Mouse (Mus musculus) Patski (cell line): ENCODE data around the gene Efna3. TPM values are rescaled to one million over a fixed set of nuclear protein-coding genes. Genes with fewer than 3 reads are reported as not detected.

Experiments
- ATAC-seq: fragments of 100-300 bp; one replicate; pipeline ENCODE4 v1.8.0; 2021
- CTCF ChIA-PET: fragments of 350-600 bp; sonication (Branson Sonifier 250); formaldehyde crosslinking; loops from one replicate; lab custom pipeline; 2022; ENCODE audit warnings: inconsistent platforms; lab: Charles Lee
- POLR2A ChIA-PET: fragments of 350-600 bp; sonication (Branson Sonifier 250); formaldehyde crosslinking; loops from one replicate; lab custom pipeline; 2022; ENCODE audit warnings: antibody characterized with exemption, inconsistent platforms; lab: Charles Lee
- DNase-seq: peaks from one replicate; pipeline ENCODE4 v3.0.0-alpha.2; 2011; ENCODE audit warnings: low read depth, low spot score
- H3K27me3 ChIP-seq: fragments of 371-371 bp; one replicate; pipeline ENCODE4 v1.5.1; 2021
- CTCF ChIP-seq: fragments of 100-300 bp; IDR thresholded peaks from one replicate; pipeline ENCODE4 v1.5.1; 2021
- in situ Hi-C: fragments of 300-500 bp; cut with MboI; formaldehyde crosslinking; loops from 3 replicates; pipeline ENCODE4 v1.11.1; 2018; ENCODE audit warnings: low pct_unique_long_range_greater_than_20kb, mixed read lengths
- polyA plus RNA-seq: library from polyadenylated mRNA; unstranded; gene quantifications from one replicate; pipeline ENCODE4 v1.2.3, GENCODE M21; 2021

Gene Efna3
- polyA plus RNA-seq, 1 experiment from 2014 or later, result 9.4 TPM

GRCm38 (mm10) chr3:89296761-89297396 is 25.9 kb downstream of the Efna3 start:
- ChIA-PET POLR2A (interaction anchor here (0.8 to 1.4 kb wide), 2 partner anchors 8 to 25 kb away, joined by 4 to 5 read pairs; no protein-coding TSS in a partner anchor), CTCF (interaction anchor here (1.4 to 7.5 kb wide), 7 partner anchors 9 to 51 kb away, joined by 3 to 66 read pairs (median 7); partner anchors contain the start of genes Krtcap2 and Trim46)
- no peak for DNase-seq
- in situ Hi-C loops, result no loop called here
- peak; percentile 17 for ATAC-seq
- no peak for TF ChIP-seq CTCF
- no peaks in the 10 kb centered on the region for H3K27me3 ChIP-seq

- CTCF ChIA-PET, result interaction anchor here (1.1 to 7.5 kb wide), 4 partner anchors 9 to 45 kb away, joined by 3 to 66 read pairs (median 9); no protein-coding TSS in a partner anchor
Observed at GRCm38 (mm10) chr3:89295685-89296230, 27.0 kb downstream of the Efna3 start.

DNA sequence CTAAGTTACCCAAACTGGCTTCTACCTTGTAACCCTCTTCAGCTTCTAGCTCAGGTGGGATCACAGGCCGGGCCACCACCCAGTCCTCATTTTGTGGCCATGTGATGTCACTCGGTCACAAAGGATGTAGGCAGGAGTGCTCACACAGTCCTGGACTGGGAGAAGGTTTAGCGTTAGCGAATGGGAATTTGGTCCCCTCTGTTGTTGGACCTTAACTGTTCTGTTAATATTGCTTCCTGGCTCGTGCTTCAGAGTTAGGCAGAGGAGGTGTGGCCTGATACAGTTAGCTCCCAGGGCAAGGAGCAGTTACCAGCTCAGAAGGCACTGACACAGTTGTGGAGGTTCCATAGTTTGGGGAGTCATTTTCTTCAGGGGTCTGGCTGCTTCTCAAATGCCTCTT is 28.6 kb downstream of the Efna3 start:
- DNase-seq, result no peak
- in situ Hi-C loops, result no loop called here
- H3K27me3 ChIP-seq, result no peaks in the 10 kb centered on the region
- ATAC-seq, result no peak
- CTCF ChIA-PET, result interaction anchor here (1.0 to 2.3 kb wide), 3 partner anchors 11 to 14 kb away, joined by 4 to 20 read pairs (median 5); partner anchors contain the start of gene Efna1
- no peak for TF ChIP-seq CTCF
- POLR2A ChIA-PET, result no interaction called here

More at GRCm38 (mm10) chr3:89295685-89296230, 27.0 kb downstream of the Efna3 start:
- POLR2A ChIA-PET, result interaction anchor here (0.8 to 1.2 kb wide), 3 partner anchors 7 to 26 kb away, joined by 3 to 5 read pairs (median 4); no protein-coding TSS in a partner anchor
- no peak for ATAC-seq
- no peak for DNase-seq
- no peak for TF ChIP-seq CTCF
- in situ Hi-C loops, result no loop called here
- no peaks in the 10 kb centered on the region for H3K27me3 ChIP-seq

GRCm38 (mm10) chr3:89293247-89293918 is 29.4 kb downstream of the Efna3 start:
- in situ Hi-C loops, result no loop called here
- ChIA-PET CTCF (interaction anchor here (1.0 to 2.3 kb wide), 3 partner anchors 11 to 15 kb away, joined by 4 to 20 read pairs (median 5); partner anchors contain the start of gene Efna1), POLR2A (interaction anchor here (1.7 kb wide), 1 partner anchor 10 kb away, joined by 5 read pairs; no protein-coding TSS in a partner anchor)
- no peaks in the 10 kb centered on the region for H3K27me3 ChIP-seq
- DNase-seq (no peak), ATAC-seq (no peak)
- no peak for TF ChIP-seq CTCF

GRCm38 (mm10) chr3:89292303-89292702 is 30.5 kb downstream of the Efna3 start:
- DNase-seq (no peak), ATAC-seq (no peak)
- no peak for TF ChIP-seq CTCF
- H3K27me3 ChIP-seq, result no peaks in the 10 kb centered on the region
- ChIA-PET POLR2A (interaction anchor here (1.7 kb wide), 1 partner anchor 11 kb away, joined by 5 read pairs; no protein-coding TSS in a partner anchor), CTCF (interaction anchor here (2.3 kb wide), 1 partner anchor 10 kb away, joined by 20 read pairs; the partner anchor contains the start of gene Efna1)
- in situ Hi-C loops, result no loop called here

DNA sequence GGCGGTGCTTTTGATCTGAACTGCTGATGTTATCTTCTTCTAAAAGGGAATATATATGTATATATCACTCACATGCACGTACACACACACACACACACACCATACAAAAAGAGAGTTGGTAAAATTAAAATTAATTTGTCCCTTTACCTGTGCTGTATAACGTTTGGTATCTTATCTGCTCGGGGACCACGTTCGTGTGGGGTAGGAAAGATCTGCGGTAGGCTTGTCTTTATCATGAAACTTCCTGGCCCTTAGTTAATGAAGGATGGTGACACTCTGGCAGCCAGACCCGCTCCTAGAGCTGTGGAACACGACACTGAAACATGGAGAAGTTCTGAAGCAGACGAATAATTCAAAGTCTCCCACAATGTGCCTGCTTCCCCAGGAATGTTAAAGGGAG is 30.9 kb downstream of the Efna3 start:
- in situ Hi-C loops, result no loop called here
- H3K27me3 ChIP-seq, result no peaks in the 10 kb centered on the region
- ATAC-seq, result no peak
- ChIA-PET CTCF (interaction anchor here (2.3 kb wide), 1 partner anchor 10 kb away, joined by 20 read pairs; the partner anchor contains the start of gene Efna1), POLR2A (interaction anchor here (1.7 kb wide), 1 partner anchor 11 kb away, joined by 5 read pairs; no protein-coding TSS in a partner anchor)
- no peak for TF ChIP-seq CTCF
- DNase-seq, result no peak

GRCm38 (mm10) chr3:89288503-89288928 is 34.2 kb downstream of the Efna3 start:
- TF ChIP-seq CTCF, result no peak
- no peaks in the 10 kb centered on the region for H3K27me3 ChIP-seq
- DNase-seq, result no peak
- CTCF ChIA-PET, result interaction anchor here (0.7 to 5.9 kb wide), 8 partner anchors 10 to 108 kb away, joined by 3 to 66 read pairs (median 6); partner anchors contain the start of genes Krtcap2 and Trim46
- ATAC-seq, result no peak
- in situ Hi-C loops, result no loop called here
- POLR2A ChIA-PET, result interaction anchor here (0.5 to 4.6 kb wide), 4 partner anchors 8 to 42 kb away, joined by 3 to 31 read pairs (median 4); no protein-coding TSS in a partner anchor

- no peak for TF ChIP-seq CTCF
- ATAC-seq (no peak), DNase-seq (no peak)
- no peaks in the 10 kb centered on the region for H3K27me3 ChIP-seq
- POLR2A ChIA-PET, result interaction anchor here (0.6 to 4.6 kb wide), 7 partner anchors 8 to 197 kb away, joined by 3 to 31 read pairs (median 4); partner anchors contain the start of gene Trim46
- in situ Hi-C loops, result no loop called here
- CTCF ChIA-PET, result interaction anchor here (1.2 to 5.9 kb wide), 10 partner anchors 9 to 109 kb away, joined by 3 to 66 read pairs (median 6); partner anchors contain the start of genes Krtcap2 and Trim46
Observed at GRCm38 (mm10) chr3:89287286-89287685, 35.5 kb downstream of the Efna3 start.

DNA sequence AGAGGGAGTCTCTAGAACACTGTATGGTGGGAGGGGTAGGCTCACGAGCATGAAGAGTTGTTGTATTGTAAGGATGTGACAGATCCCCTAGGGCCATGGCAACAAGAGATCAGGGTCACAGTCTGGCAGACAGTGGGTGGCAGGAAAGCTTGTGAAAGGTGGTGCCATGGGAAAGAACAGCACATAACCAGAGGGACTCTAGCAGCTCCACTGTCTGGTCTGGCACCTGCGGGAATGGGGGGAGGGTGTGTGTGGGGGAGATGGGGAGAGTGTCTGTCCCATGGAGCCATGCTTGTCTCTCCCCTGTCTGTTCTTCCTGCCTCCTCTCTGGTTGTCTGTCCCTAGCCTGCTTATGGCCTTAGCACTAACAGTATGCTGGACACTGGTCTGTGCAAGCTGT is 37.2 kb downstream of the Efna3 start:
- no peak for ATAC-seq
- CTCF ChIA-PET, result interaction anchor here (1.3 to 5.9 kb wide), 3 partner anchors 13 to 40 kb away, joined by 3 to 66 read pairs (median 33); partner anchors contain the start of genes Krtcap2 and Trim46
- in situ Hi-C loops, result no loop called here

More for the DNA sequence above, 37.2 kb downstream of the Efna3 start:
- DNase-seq, result no peak
- POLR2A ChIA-PET, result interaction anchor here (1.6 kb wide), 1 partner anchor 37 kb away, joined by 5 read pairs; no protein-coding TSS in a partner anchor
- H3K27me3 ChIP-seq, result no peaks in the 10 kb centered on the region
- TF ChIP-seq CTCF, result no peak
